Mouse (Mus musculus): ENCODE results near the gene Adamtsl1. TPM values are rescaled to one million over a fixed set of nuclear protein-coding genes. Genes with fewer than 3 reads are reported as not detected.

The Adamtsl1 gene
- polyA plus RNA-seq, 1 experiment = 0.48 TPM

GRCm38 (mm10) chr4:86045876-86046275 lies 531.9 kb downstream of the Adamtsl1 start:
- no peak overlapping the region for H3ac ChIP-seq (ENCODE audit: control insufficient read depth, insufficient read length, low read depth)
- H3K79me3 ChIP-seq (ENCODE audit: low read depth) = no peaks in the 10 kb centered on the region
- no peaks in the 10 kb centered on the region for H3K36me3 ChIP-seq (ENCODE audit: control insufficient read depth, insufficient read depth)
- no peaks in the 10 kb centered on the region for H3K27me3 ChIP-seq (ENCODE audit: control insufficient read depth, insufficient read depth, insufficient read length)
- TF ChIP-seq FOSL1 (IDR thresholded peaks at IDR 0.05; ENCODE audit: insufficient read depth, low read length, poor library complexity, severe bottlenecking) = no peak
- TF ChIP-seq MYOD1 (IDR thresholded peaks at IDR 0.05; ENCODE audit: control insufficient read depth, insufficient read length, low read depth) = peak; percentile 41
- H3K4me3 ChIP-seq (ENCODE audit: insufficient read depth, poor library complexity, severe bottlenecking) = no peak overlapping the region
- no peaks in the 10 kb centered on the region for H3K79me2 ChIP-seq (ENCODE audit: control insufficient read depth, insufficient read depth)

DNA sequence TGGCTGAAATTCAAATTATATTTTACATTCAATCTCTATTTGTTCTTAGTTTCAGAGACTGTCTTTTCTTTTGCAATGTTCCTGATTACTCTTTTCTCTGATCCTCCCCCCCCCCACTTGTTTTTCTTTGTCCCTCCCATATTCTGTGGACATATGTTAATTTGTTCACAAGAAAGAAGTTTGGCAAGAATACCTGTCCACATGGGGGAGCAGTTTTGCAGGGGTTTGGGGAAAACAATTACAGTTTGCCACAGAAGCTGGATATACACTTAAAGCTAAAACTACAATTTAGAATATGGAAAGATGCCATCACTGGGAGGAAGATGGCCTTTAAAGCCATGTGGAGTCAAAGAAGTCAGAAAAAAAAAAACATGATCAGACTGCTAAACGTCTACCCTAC lies 532.9 kb downstream of the Adamtsl1 start:
- Histone ChIP-seq H3K79me3 (ENCODE audit: low read depth) (no peaks in the 10 kb centered on the region), H3K36me3 (ENCODE audit: control insufficient read depth, insufficient read depth) (no peaks in the 10 kb centered on the region), H3K4me3 (ENCODE audit: insufficient read depth, poor library complexity, severe bottlenecking) (no peak overlapping the region), H3K79me2 (ENCODE audit: control insufficient read depth, insufficient read depth) (no peaks in the 10 kb centered on the region), H3ac (ENCODE audit: control insufficient read depth, insufficient read length, low read depth) (no peak overlapping the region), H3K27me3 (ENCODE audit: control insufficient read depth, insufficient read depth, insufficient read length) (no peaks in the 10 kb centered on the region)
- no peak for TF ChIP-seq CTCF (IDR thresholded peaks at IDR 0.05; ENCODE audit: control insufficient read depth, insufficient read depth, insufficient read length)
- TF ChIP-seq USF1 (IDR thresholded peaks at IDR 0.05; ENCODE audit: low read depth) = no peak
- TF ChIP-seq MYOG (IDR thresholded peaks at IDR 0.05; ENCODE audit: control insufficient read depth, extremely low read depth, insufficient read length) = no peak
- TF ChIP-seq MYOD1 (IDR thresholded peaks at IDR 0.05; ENCODE audit: control insufficient read depth, insufficient read length, low read depth) = no peak
- TF ChIP-seq MAX (IDR thresholded peaks at IDR 0.05) = no peak
- no peak for TF ChIP-seq FOSL1 (IDR thresholded peaks at IDR 0.05; ENCODE audit: insufficient read depth, low read length, poor library complexity, severe bottlenecking)
- no peak for TF ChIP-seq CEBPB (IDR thresholded peaks at IDR 0.05; ENCODE audit: low read depth)

GRCm38 (mm10) chr4:86053487-86054237 lies 539.7 kb downstream of the Adamtsl1 start:
- Histone ChIP-seq H3K36me3 (ENCODE audit: control insufficient read depth, insufficient read depth) (no peaks in the 10 kb centered on the region), H3ac (ENCODE audit: control insufficient read depth, insufficient read length, low read depth) (no peak overlapping the region), H3K79me3 (ENCODE audit: low read depth) (no peaks in the 10 kb centered on the region), H3K79me2 (ENCODE audit: control insufficient read depth, insufficient read depth) (no peaks in the 10 kb centered on the region), H3K4me3 (ENCODE audit: insufficient read depth, poor library complexity, severe bottlenecking) (no peak overlapping the region), H3K27me3 (ENCODE audit: control insufficient read depth, insufficient read depth, insufficient read length) (no peaks in the 10 kb centered on the region)
- no peak for TF ChIP-seq USF1 (IDR thresholded peaks at IDR 0.05; ENCODE audit: low read depth)
- no peak for TF ChIP-seq CTCF (IDR thresholded peaks at IDR 0.05; ENCODE audit: control insufficient read depth, insufficient read depth, insufficient read length)
- no peak for TF ChIP-seq CEBPB (IDR thresholded peaks at IDR 0.05; ENCODE audit: low read depth)
- TF ChIP-seq MYOG (IDR thresholded peaks at IDR 0.05; ENCODE audit: control insufficient read depth, extremely low read depth, insufficient read length) = no peak
- TF ChIP-seq MAX (IDR thresholded peaks at IDR 0.05) = no peak
- TF ChIP-seq FOSL1 (IDR thresholded peaks at IDR 0.05; ENCODE audit: insufficient read depth, low read length, poor library complexity, severe bottlenecking) = no peak
- no peak for TF ChIP-seq MYOD1 (IDR thresholded peaks at IDR 0.05; ENCODE audit: control insufficient read depth, insufficient read length, low read depth)

DNA sequence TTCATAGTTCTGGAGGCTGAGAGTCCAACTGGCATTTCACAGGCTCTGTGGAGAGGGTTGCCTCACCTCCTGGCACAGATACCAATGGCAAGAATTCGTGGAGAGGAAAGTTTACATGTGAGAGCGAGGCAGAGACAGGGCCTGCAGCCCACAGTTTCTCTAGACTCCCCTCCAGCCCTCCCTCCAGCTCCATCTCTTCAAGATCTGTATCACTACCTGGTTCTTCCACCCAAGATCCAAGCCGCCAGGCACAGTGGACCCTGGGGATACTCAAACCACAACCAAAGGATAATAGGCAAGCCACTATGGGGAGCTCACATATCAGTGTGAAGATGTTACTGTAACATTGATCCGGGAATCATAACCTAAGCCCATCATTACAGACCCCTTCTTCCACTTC lies 546.6 kb downstream of the Adamtsl1 start:
- H3K79me3 ChIP-seq (ENCODE audit: low read depth) = no peaks in the 10 kb centered on the region
- no peak overlapping the region for H3ac ChIP-seq (ENCODE audit: control insufficient read depth, insufficient read length, low read depth)
- no peaks in the 10 kb centered on the region for H3K36me3 ChIP-seq (ENCODE audit: control insufficient read depth, insufficient read depth)
- no peak overlapping the region for H3K4me3 ChIP-seq (ENCODE audit: insufficient read depth, poor library complexity, severe bottlenecking)
- TF ChIP-seq MYOD1 (IDR thresholded peaks at IDR 0.05; ENCODE audit: control insufficient read depth, insufficient read length, low read depth) (no peak), CEBPB (IDR thresholded peaks at IDR 0.05; ENCODE audit: low read depth) (no peak), MAX (IDR thresholded peaks at IDR 0.05) (no peak), MYOG (IDR thresholded peaks at IDR 0.05; ENCODE audit: control insufficient read depth, extremely low read depth, insufficient read length) (no peak), USF1 (IDR thresholded peaks at IDR 0.05; ENCODE audit: low read depth) (no peak), FOSL1 (IDR thresholded peaks at IDR 0.05; ENCODE audit: insufficient read depth, low read length, poor library complexity, severe bottlenecking) (no peak), CTCF (IDR thresholded peaks at IDR 0.05; ENCODE audit: control insufficient read depth, insufficient read depth, insufficient read length) (no peak)
- H3K27me3 ChIP-seq (ENCODE audit: control insufficient read depth, insufficient read depth, insufficient read length) = no peaks in the 10 kb centered on the region
- H3K79me2 ChIP-seq (ENCODE audit: control insufficient read depth, insufficient read depth) = no peaks in the 10 kb centered on the region

DNA sequence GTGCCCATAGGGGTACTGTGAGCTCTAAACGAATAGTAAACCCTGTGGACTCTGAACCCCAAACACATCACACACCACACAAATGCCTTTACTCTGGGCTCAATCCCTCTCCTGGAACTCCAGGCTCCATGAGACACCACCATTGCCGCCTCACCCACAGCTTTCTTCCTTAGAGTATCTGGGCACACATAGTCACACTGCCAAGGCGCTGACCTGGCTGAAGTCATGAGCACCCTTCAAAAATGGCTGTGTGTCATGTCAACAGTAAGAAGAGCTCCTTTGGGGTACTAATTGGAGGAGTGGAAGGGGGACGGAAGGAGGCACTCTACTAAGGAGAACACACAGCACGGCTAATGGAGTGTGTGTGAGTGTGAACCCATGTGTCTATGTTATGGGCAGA lies 554.4 kb downstream of the Adamtsl1 start:
- no peak for TF ChIP-seq MYOG (IDR thresholded peaks at IDR 0.05; ENCODE audit: control insufficient read depth, extremely low read depth, insufficient read length)
- TF ChIP-seq CTCF (IDR thresholded peaks at IDR 0.05; ENCODE audit: control insufficient read depth, insufficient read depth, insufficient read length) = no peak
- TF ChIP-seq MAX (IDR thresholded peaks at IDR 0.05) = no peak
- no peak for TF ChIP-seq CEBPB (IDR thresholded peaks at IDR 0.05; ENCODE audit: low read depth)
- no peak for TF ChIP-seq FOSL1 (IDR thresholded peaks at IDR 0.05; ENCODE audit: insufficient read depth, low read length, poor library complexity, severe bottlenecking)
- TF ChIP-seq MYOD1 (IDR thresholded peaks at IDR 0.05; ENCODE audit: control insufficient read depth, insufficient read length, low read depth) = no peak
- no peak for TF ChIP-seq USF1 (IDR thresholded peaks at IDR 0.05; ENCODE audit: low read depth)
- Histone ChIP-seq H3K79me2 (ENCODE audit: control insufficient read depth, insufficient read depth) (no peaks in the 10 kb centered on the region), H3K27me3 (ENCODE audit: control insufficient read depth, insufficient read depth, insufficient read length) (no peaks in the 10 kb centered on the region), H3K36me3 (ENCODE audit: control insufficient read depth, insufficient read depth) (no peaks in the 10 kb centered on the region), H3ac (ENCODE audit: control insufficient read depth, insufficient read length, low read depth) (no peak overlapping the region), H3K4me3 (ENCODE audit: insufficient read depth, poor library complexity, severe bottlenecking) (no peak overlapping the region), H3K79me3 (ENCODE audit: low read depth) (no peaks in the 10 kb centered on the region)
